Mouse (Mus musculus) testis, adult 2 months (tissue): Measurements from ENCODE around the gene Slc35b2.

ENCODE experiments used
- CTCF ChIP-seq: fragments of 200-500 bp; IDR thresholded peaks from 2 replicates; pipeline ENCODE4 v1.5.1; 2012; ENCODE audit warnings: low read depth, mild to moderate bottlenecking, inconsistent platforms, low read length, moderate library complexity; ENCODE audit not compliant: control insufficient read depth, insufficient read depth, insufficient replicate concordance
- POLR2A ChIP-seq: fragments of 200-500 bp; IDR thresholded peaks from 2 replicates; pipeline ENCODE4 v1.6.1; 2012; ENCODE audit warnings: low read depth, mild to moderate bottlenecking, inconsistent platforms, low read length, moderate library complexity; ENCODE audit not compliant: control insufficient read depth

DNA sequence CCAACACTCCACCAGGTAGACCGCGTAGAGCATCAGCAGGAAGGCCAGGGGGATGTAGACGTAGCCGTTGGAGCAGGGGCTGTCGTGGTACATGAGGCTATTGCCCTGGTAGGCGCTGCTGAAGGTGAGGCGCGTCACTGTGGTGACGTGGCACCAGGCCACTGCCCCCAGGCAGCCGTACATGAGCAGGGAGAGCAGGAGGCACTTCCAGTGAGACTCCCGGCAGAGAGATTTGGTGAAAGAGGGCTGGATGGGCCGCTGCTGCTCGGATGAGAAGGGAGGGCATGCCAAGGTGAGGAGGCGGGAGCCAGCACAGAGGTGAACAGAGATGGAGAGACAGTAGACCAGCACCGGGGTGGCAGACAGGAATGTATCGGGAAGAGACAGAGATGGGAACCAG lies 16.7 kb upstream of the Slc35b2 start:
- no peak for TF ChIP-seq POLR2A
- TF ChIP-seq CTCF, result no peak
